Mouse (Mus musculus): ENCODE data around the gene Prmt1.

Prmt1 gene

GRCm38 (mm10) chr7:44951960-44952359 is 34.4 kb downstream of the Prmt1 start:
- DNase-seq (ENCODE audit: low spot score in 2 of 2) = peak; percentile 80 to 86

- DNase-seq (ENCODE audit: low spot score in 2 of 2) = no peak
Observed at GRCm38 (mm10) chr7:44949922-44950321, 36.4 kb downstream of the Prmt1 start.

GRCm38 (mm10) chr7:44942904-44943303 is 43.5 kb downstream of the Prmt1 start, which contains the start of gene Tsks:
Gene Tsks, plus strand, starts transcription at chr7:44943204.
- no peak for DNase-seq (ENCODE audit: low spot score in 2 of 2)

GRCm38 (mm10) chr7:44938680-44939079 is 47.7 kb downstream of the Prmt1 start:
- no peak for DNase-seq (ENCODE audit: low spot score in 2 of 2)

- DNase-seq (ENCODE audit: low spot score in 2 of 2) = peak; percentile 98 to 100
Observed at GRCm38 (mm10) chr7:44929204-44930151, 56.9 kb downstream of the Prmt1 start, which contains the start of gene Ap2a1. Gene Ap2a1, minus strand, starts transcription at chr7:44929496.

GRCm38 (mm10) chr7:44928570-44928969 is 57.8 kb downstream of the Prmt1 start:
- no peak for DNase-seq (ENCODE audit: low spot score in 2 of 2)
